Mouse (Mus musculus): ENCODE results near the gene Ifna7. TPM values are rescaled to one million over a fixed set of nuclear protein-coding genes. Genes with fewer than 3 reads are reported as not detected.

Ifna7 gene
- polyA plus RNA-seq, 1 experiment from 2014 or later, result not detected

- Histone ChIP-seq H3K36me3 (ENCODE audit: control insufficient read depth, insufficient read depth, low read length) (no peaks in the 10 kb centered on the region), H3K27me3 (ENCODE audit: control insufficient read depth, insufficient read depth, low read length) (no peaks in the 10 kb centered on the region), H3K9me3 (ENCODE audit: control insufficient read depth, low read length) (no peaks in the 10 kb centered on the region), H3K4me1 (ENCODE audit: control insufficient read depth in 2 of 2, insufficient read depth in 2 of 2, low read length in 2 of 2) (no peaks in the 10 kb centered on the region), H3K27ac (replicated peaks in 1 of 2; ENCODE audit: control insufficient read depth in 1 of 2, insufficient read depth in 1 of 2, low read depth in 2 of 2, low read length in 2 of 2) (no peak within 1 kb of the TSS), H3K9ac (ENCODE audit: low read length) (no peak within 1 kb of the TSS), H3K4me2 (ENCODE audit: low read length) (no peak within 1 kb of the TSS), H3K4me3 (ENCODE audit: control insufficient read depth in 1 of 2, insufficient read depth in 1 of 2, low read depth in 1 of 2, low read length in 2 of 2) (no peak within 1 kb of the TSS)
- no peak for ATAC-seq (ENCODE audit: insufficient number of reproducible peaks, insufficient read depth, low FRiP score, low read depth)
- WGBS, result 37% methylated on average over 2 of the region's 2 CpGs
These were observed 25.4 kb downstream of the Ifna7 start, which contains the start of gene Ifna4 for GRCm38 (mm10) chr4:88841438-88841911. Gene Ifna4, plus strand, starts transcription at chr4:88841861.

GRCm38 (mm10) chr4:88845334-88845733 lies 29.3 kb downstream of the Ifna7 start:
- no peaks in the 10 kb centered on the region for H3K9me3 ChIP-seq (ENCODE audit: control insufficient read depth, low read length)
- no peaks in the 10 kb centered on the region for H3K27me3 ChIP-seq (ENCODE audit: control insufficient read depth, insufficient read depth, low read length)
- no peak overlapping the region for H3K4me3 ChIP-seq (ENCODE audit: control insufficient read depth in 1 of 2, insufficient read depth in 1 of 2, low read depth in 1 of 2, low read length in 2 of 2)
- no peak overlapping the region for H3K9ac ChIP-seq (ENCODE audit: low read length)
- no peaks in the 10 kb centered on the region for H3K4me1 ChIP-seq (ENCODE audit: control insufficient read depth in 2 of 2, insufficient read depth in 2 of 2, low read length in 2 of 2)
- H3K27ac ChIP-seq (replicated peaks in 1 of 2; ENCODE audit: control insufficient read depth in 1 of 2, insufficient read depth in 1 of 2, low read depth in 2 of 2, low read length in 2 of 2), result no peak overlapping the region
- no peaks in the 10 kb centered on the region for H3K36me3 ChIP-seq (ENCODE audit: control insufficient read depth, insufficient read depth, low read length)
- no peak overlapping the region for H3K4me2 ChIP-seq (ENCODE audit: low read length)
- WGBS, result 27% methylated on average over 2 of the region's 2 CpGs
- no peak for ATAC-seq (ENCODE audit: insufficient number of reproducible peaks, insufficient read depth, low FRiP score, low read depth)

- H3K9me3 ChIP-seq (ENCODE audit: control insufficient read depth, low read length), result no peaks in the 10 kb centered on the region
- ATAC-seq (ENCODE audit: insufficient number of reproducible peaks, insufficient read depth, low FRiP score, low read depth), result no peak
These were observed 33.7 kb downstream of the Ifna7 start, which contains the start of gene Ifna1 for GRCm38 (mm10) chr4:88849698-88850097. Gene Ifna1, plus strand, starts transcription at chr4:88850087.

GRCm38 (mm10) chr4:88851026-88851763 lies 35.2 kb downstream of the Ifna7 start:
- Histone ChIP-seq H3K4me1 (ENCODE audit: control insufficient read depth in 2 of 2, insufficient read depth in 2 of 2, low read length in 2 of 2) (no peaks in the 10 kb centered on the region), H3K9ac (ENCODE audit: low read length) (no peak overlapping the region), H3K27me3 (ENCODE audit: control insufficient read depth, insufficient read depth, low read length) (no peaks in the 10 kb centered on the region), H3K36me3 (ENCODE audit: control insufficient read depth, insufficient read depth, low read length) (no peaks in the 10 kb centered on the region), H3K27ac (replicated peaks in 1 of 2; ENCODE audit: control insufficient read depth in 1 of 2, insufficient read depth in 1 of 2, low read depth in 2 of 2, low read length in 2 of 2) (no peak overlapping the region), H3K9me3 (ENCODE audit: control insufficient read depth, low read length) (no peaks in the 10 kb centered on the region), H3K4me2 (ENCODE audit: low read length) (no peak overlapping the region), H3K4me3 (ENCODE audit: control insufficient read depth in 1 of 2, insufficient read depth in 1 of 2, low read depth in 1 of 2, low read length in 2 of 2) (no peak overlapping the region)
- 75% methylated on average over 4 of the region's 4 CpGs for WGBS
- ATAC-seq (ENCODE audit: insufficient number of reproducible peaks, insufficient read depth, low FRiP score, low read depth), result no peak

More at GRCm38 (mm10) chr4:88849698-88850097, 33.7 kb downstream of the Ifna7 start, which contains the start of gene Ifna1:
- H3K4me1 ChIP-seq (ENCODE audit: control insufficient read depth in 2 of 2, insufficient read depth in 2 of 2, low read length in 2 of 2), result no peaks in the 10 kb centered on the region
- H3K4me2 ChIP-seq (ENCODE audit: low read length), result no peak within 1 kb of the TSS
- H3K9ac ChIP-seq (ENCODE audit: low read length), result no peak within 1 kb of the TSS
- no peak within 1 kb of the TSS for H3K27ac ChIP-seq (replicated peaks in 1 of 2; ENCODE audit: control insufficient read depth in 1 of 2, insufficient read depth in 1 of 2, low read depth in 2 of 2, low read length in 2 of 2)
- H3K27me3 ChIP-seq (ENCODE audit: control insufficient read depth, insufficient read depth, low read length), result no peaks in the 10 kb centered on the region
- no peak within 1 kb of the TSS for H3K4me3 ChIP-seq (ENCODE audit: control insufficient read depth in 1 of 2, insufficient read depth in 1 of 2, low read depth in 1 of 2, low read length in 2 of 2)
- H3K36me3 ChIP-seq (ENCODE audit: control insufficient read depth, insufficient read depth, low read length), result no peaks in the 10 kb centered on the region
- 70% methylated on average over 1 of the region's 1 CpGs for WGBS

- no peaks in the 10 kb centered on the region for H3K36me3 ChIP-seq (ENCODE audit: control insufficient read depth, insufficient read depth, low read length)
These were observed 43.2 kb downstream of the Ifna7 start for GRCm38 (mm10) chr4:88859214-88859613.

GRCm38 (mm10) chr4:88863309-88863708 lies 47.3 kb downstream of the Ifna7 start:
- H3K9me3 ChIP-seq (ENCODE audit: control insufficient read depth, low read length), result no peaks in the 10 kb centered on the region
- H3K4me3 ChIP-seq (ENCODE audit: control insufficient read depth in 1 of 2, insufficient read depth in 1 of 2, low read depth in 1 of 2, low read length in 2 of 2), result no peak overlapping the region
- H3K4me2 ChIP-seq (ENCODE audit: low read length), result no peak overlapping the region
- no peaks in the 10 kb centered on the region for H3K36me3 ChIP-seq (ENCODE audit: control insufficient read depth, insufficient read depth, low read length)
- 8% methylated on average over 7 of the region's 7 CpGs for WGBS
- H3K9ac ChIP-seq (ENCODE audit: low read length), result no peak overlapping the region
- H3K27me3 ChIP-seq (ENCODE audit: control insufficient read depth, insufficient read depth, low read length), result peaks cover 17% of the 10 kb centered on the region
- no peaks in the 10 kb centered on the region for H3K4me1 ChIP-seq (ENCODE audit: control insufficient read depth in 2 of 2, insufficient read depth in 2 of 2, low read length in 2 of 2)
- H3K27ac ChIP-seq (replicated peaks in 1 of 2; ENCODE audit: control insufficient read depth in 1 of 2, insufficient read depth in 1 of 2, low read depth in 2 of 2, low read length in 2 of 2), result no peak overlapping the region
- no peak for ATAC-seq (ENCODE audit: insufficient number of reproducible peaks, insufficient read depth, low FRiP score, low read depth)

More at GRCm38 (mm10) chr4:88859214-88859613, 43.2 kb downstream of the Ifna7 start:
- ATAC-seq (ENCODE audit: insufficient number of reproducible peaks, insufficient read depth, low FRiP score, low read depth), result no peak
- H3K4me3 ChIP-seq (ENCODE audit: control insufficient read depth in 1 of 2, insufficient read depth in 1 of 2, low read depth in 1 of 2, low read length in 2 of 2), result no peak overlapping the region
- H3K27ac ChIP-seq (replicated peaks in 1 of 2; ENCODE audit: control insufficient read depth in 1 of 2, insufficient read depth in 1 of 2, low read depth in 2 of 2, low read length in 2 of 2), result no peak overlapping the region
- H3K9me3 ChIP-seq (ENCODE audit: control insufficient read depth, low read length), result no peaks in the 10 kb centered on the region
- no peaks in the 10 kb centered on the region for H3K4me1 ChIP-seq (ENCODE audit: control insufficient read depth in 2 of 2, insufficient read depth in 2 of 2, low read length in 2 of 2)
- H3K4me2 ChIP-seq (ENCODE audit: low read length), result no peak overlapping the region
- no peak overlapping the region for H3K9ac ChIP-seq (ENCODE audit: low read length)
- peaks cover 8% of the 10 kb centered on the region for H3K27me3 ChIP-seq (ENCODE audit: control insufficient read depth, insufficient read depth, low read length)

GRCm38 (mm10) chr4:88864599-88864998 lies 48.6 kb downstream of the Ifna7 start:
- Histone ChIP-seq H3K9ac (ENCODE audit: low read length) (no peak overlapping the region), H3K4me2 (ENCODE audit: low read length) (peak overlapping the region; percentile 22; the same call in 1 of the 2 replicates), H3K27ac (replicated peaks in 1 of 2; ENCODE audit: control insufficient read depth in 1 of 2, insufficient read depth in 1 of 2, low read depth in 2 of 2, low read length in 2 of 2) (no peak overlapping the region), H3K9me3 (ENCODE audit: control insufficient read depth, low read length) (no peaks in the 10 kb centered on the region), H3K27me3 (ENCODE audit: control insufficient read depth, insufficient read depth, low read length) (peaks cover 17% of the 10 kb centered on the region), H3K4me1 (ENCODE audit: control insufficient read depth in 2 of 2, insufficient read depth in 2 of 2, low read length in 2 of 2) (no peaks in the 10 kb centered on the region; a peak in 1 of 4 replicates), H3K36me3 (ENCODE audit: control insufficient read depth, insufficient read depth, low read length) (no peaks in the 10 kb centered on the region), H3K4me3 (ENCODE audit: control insufficient read depth in 1 of 2, insufficient read depth in 1 of 2, low read depth in 1 of 2, low read length in 2 of 2) (no peak overlapping the region)
- 56% methylated on average over 9 of the region's 9 CpGs for WGBS
- no peak for ATAC-seq (ENCODE audit: insufficient number of reproducible peaks, insufficient read depth, low FRiP score, low read depth)
